Mouse (Mus musculus): Measurements from ENCODE around the gene Rtl10.
"Not testable (repeated sequence)": the region's sequence is repeated elsewhere in the genome, so short reads cannot be mapped to it uniquely, and the experiment has no call there.

Rtl10 gene

GRCm38 (mm10) chr16:18483839-18484238, 14.9 kb upstream of the Rtl10 start:
- no peak for DNase-seq (ENCODE audit: low read depth, low spot score)

DNA sequence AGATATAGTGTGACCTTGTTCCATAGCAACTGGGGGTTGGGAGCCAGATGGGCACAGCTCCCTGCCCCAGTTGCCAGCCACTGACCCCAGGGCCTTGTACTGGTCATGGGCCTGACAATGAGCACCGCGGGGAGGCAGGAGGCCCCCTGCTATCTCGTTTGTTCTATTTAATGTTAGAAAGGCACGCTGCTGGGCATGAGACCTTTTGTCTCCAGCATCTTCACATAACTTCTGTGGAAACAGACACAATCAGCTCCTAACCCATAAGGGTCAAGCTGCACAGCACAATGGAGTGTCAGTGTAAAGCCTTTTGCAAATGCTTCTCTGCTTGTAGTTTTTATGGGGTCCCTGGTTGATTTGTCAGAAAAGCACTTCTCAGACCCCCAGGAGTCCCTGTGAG, 14.3 kb upstream of the Rtl10 start:
- DNase-seq (ENCODE audit: low read depth, low spot score): no peak

- peak; percentile 57 for DNase-seq (ENCODE audit: low read depth, low spot score)
Observed at GRCm38 (mm10) chr16:18484794-18485435, 13.8 kb upstream of the Rtl10 start.

DNA sequence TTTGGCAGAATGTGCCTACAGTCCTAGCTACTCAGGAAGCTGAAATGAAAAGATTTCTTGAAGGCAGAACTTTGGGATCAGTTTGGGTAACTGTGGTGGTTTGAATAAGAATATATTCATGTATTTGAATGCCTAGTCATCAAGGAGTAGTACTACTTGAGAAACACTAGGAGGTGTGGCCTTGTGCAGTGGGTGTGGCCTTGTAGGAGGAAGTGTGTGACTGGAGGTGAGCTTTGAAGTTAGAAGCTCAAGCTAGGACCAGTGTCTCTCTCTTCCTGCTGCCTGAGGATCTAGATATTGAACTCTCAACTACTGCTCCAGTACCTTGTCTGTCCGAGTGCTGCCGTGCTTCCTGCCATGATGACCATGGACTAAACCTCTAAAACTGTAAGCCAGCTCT, 12.6 kb upstream of the Rtl10 start:
- no peak for DNase-seq (ENCODE audit: low read depth, low spot score)

DNA sequence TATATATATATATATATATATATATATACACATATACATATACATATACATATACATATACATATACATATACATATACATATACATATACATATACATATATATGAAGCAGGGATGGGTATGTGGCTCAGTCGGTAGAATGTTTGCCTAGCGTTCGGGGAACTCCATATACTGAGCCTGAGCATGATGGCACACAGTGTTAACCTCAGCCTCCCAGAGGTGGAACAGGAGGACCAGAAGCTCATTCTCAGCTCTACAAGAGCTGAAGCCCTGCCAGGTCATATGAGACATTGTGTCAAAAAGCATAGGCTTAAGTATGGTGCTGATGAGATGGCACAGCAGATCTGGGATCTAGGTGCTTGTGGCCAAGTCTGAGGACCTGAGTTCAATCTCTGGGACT, 8.4 kb upstream of the Rtl10 start:
- no peak for DNase-seq (ENCODE audit: low read depth, low spot score)

GRCm38 (mm10) chr16:18490894-18491293, 7.8 kb upstream of the Rtl10 start:
- DNase-seq (ENCODE audit: low read depth, low spot score): no peak

DNA sequence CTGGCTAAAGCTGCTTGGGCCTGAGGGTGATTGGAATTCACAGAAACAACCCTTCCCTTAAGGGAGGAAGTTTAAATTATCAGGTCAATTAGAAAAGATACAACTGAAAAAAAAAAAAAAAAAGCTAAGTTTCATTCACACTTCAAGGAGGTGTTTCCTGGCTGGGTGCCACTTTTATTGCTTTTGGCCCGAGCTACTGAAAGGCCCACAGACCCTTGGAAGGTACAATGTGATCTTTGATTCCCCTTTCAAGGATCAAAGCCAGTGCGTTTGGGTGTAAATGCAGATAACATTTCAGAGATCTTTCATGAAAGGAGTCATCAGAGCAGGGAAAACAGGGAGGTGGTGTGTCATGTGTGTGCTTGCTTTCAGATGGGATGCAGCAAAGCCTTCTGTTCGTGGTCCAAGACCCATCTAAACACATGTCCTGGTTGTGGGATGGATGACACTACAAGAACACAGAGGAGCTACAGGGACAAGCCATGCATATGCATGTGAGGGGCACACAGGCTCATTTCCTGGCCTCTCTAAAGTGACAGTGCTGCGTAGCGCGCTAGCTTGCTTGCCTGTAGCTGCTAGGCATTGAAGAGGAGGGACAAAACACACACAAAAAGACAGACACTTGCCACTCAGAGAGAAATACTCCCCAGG, 711 bp upstream of the Rtl10 start:
- no peak for DNase-seq (ENCODE audit: low read depth, low spot score)

DNA sequence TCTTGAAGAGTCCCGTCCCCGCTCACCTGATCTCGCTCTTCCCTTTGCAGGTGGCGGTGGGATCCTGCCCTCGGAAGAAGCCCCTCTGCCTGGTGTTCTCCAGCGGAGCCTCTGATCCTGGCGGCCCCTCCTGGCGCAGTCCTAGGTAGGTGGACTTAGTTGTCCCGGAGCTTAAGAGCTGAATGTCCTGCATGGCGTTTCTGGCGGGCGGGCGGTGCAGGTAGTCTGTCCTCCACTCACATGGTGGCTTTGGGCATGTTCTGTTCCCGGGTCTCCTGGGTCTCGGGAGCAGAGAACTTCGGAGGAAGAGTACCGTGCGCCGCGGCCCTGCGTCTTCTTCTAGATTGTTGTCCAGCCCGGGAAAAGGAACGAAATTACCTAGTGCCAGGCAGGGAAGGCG, 295 bp downstream of the Rtl10 start:
- DNase-seq (ENCODE audit: low read depth, low spot score): no peak

- DNase-seq (ENCODE audit: low read depth, low spot score): no peak
Observed at GRCm38 (mm10) chr16:18501531-18501930, 2.8 kb downstream of the Rtl10 start.

DNA sequence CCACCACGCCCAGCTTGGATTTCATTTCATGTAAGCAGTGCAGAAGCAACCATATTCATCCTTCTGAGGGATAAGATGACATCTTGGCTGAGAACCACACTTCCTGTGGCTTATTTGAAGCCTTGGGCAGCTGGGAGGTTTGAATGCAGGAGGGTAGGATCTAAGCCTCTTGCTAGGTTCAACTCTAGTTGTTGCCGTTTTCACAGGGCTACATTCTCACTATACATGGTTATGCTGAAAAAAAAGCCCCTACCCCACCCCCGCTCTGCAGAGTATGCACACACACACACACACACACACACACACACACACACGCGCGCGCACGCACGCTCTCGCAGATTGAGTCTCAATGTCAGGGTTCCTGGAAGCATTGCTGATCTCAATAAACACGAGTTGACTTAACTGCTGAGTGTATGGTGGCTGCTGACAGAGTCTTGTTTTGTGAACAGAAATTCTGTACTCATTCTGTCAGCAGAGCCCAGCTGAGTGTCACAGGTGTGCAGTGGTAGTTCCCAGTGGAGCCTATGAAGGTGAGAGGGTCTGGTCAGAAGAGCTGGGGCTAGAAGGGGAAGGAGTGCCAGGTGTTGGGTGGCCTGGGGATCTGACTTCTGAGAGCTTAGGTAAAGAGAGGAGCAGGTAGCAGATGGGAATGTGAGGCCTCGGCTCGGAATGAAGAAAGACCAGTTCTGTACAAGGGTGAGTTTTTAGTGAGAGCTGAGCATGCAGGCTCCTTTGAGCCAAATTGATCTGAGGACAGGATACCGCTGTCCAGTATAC, 5.1 kb downstream of the Rtl10 start:
- no peak for DNase-seq (ENCODE audit: low read depth, low spot score)

DNA sequence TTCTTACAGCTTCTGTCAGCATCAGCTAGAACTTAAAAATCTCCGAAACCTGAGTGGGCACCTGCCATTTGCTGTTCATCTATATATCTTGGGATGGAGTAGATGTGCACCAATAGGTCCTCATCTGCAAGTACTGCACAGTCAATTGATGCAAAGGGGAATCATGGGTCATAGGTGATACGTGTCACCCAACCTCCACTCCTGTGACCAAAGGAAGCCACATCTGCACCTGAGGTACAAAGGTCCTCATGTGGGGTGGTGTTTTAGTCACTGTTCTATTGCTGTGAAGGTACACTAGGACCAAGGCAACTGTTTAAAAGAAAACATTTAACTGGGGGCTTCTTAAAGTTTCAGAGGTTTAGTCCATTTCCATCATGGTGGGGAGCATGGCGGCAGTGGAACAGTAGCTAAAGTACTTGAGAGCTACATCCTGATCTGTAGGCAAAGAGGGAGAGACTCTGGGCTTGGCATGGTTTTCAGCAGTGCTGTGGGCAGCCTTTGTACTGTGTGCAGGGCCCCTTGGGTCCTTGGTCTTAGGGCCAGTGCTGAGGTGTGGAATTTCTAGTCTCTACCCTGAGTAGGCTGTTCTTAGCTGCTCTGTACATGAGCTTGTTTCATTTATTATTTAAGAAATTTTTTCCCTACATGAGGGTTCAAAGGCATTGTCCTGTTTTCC, 8.0 kb downstream of the Rtl10 start:
- DNase-seq (ENCODE audit: low read depth, low spot score): no peak

DNA sequence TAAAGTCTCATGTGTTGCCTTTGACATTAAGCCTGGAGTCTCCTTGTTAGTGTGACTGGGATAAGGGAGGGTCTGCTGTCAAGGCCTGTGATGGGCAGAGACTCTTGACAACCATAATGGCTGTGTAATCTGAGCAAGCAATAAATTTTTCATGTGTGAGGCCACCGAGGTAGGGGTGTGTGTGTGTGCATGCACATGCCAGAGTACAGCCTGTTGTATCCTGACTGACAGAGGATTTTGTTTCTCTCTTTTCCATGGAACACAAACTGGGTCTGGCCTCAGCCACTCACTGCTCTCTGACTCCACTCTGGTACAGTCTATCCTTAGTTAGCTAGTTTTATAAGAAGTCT, 8.5 kb downstream of the Rtl10 start:
- DNase-seq (ENCODE audit: low read depth, low spot score): no peak

GRCm38 (mm10) chr16:18511741-18512140, 13.0 kb downstream of the Rtl10 start:
- no peak for DNase-seq (ENCODE audit: low read depth, low spot score)

DNA sequence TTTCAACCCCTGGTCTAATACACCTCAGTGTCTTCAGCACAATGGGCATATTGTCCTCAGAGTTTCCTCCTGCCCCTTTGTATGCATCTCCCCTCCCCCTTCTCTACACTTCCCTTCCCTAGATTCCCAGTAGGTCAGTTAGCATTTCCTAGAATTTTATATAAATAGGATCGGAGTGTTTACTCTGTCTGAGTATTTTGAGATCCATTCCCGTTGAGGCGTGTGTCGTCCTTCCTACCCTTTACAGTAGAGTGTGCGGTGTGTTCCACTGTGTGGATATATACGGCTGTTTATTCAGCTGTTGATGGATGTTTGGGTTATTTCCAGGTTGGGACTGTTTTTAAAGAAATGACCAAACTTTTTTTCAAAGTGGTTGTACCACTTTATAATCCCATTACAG, 14.8 kb downstream of the Rtl10 start:
- no peak for DNase-seq (ENCODE audit: low read depth, low spot score)

GRCm38 (mm10) chr16:18518091-18518490, 19.4 kb downstream of the Rtl10 start:
- DNase-seq (ENCODE audit: low read depth, low spot score): peak; percentile 78

DNA sequence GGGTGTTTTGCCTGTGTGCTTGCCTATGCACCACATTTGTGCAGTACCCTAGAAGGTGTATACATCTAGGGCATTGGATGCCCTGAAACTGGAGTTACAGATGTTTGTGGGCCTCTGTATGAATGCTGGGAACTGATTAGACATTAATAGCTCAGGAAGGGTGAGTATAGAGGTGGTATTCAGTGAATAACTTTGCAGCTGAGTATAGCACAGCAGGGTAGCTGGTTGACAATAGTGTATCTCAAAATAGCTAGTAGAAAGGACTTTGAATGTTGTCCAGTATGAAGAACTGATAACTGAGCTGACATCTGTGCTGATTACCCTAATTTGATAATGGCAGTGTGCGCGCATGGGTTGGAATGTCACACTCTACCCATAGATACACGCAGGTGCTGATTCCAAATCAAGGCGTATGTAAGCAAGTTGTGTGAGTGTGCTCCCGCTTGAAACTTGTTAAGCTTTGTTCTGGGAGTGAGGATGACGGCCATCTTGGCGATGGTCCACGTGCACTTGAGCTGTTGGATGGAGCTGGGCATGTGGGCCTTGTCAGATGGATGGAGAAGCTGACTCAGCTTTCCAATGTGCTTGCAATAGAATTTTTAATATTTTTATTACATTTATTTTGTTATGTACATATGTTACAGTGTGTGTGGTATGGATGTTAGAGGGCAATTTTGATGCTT, 25.0 kb downstream of the Rtl10 start:
- DNase-seq (ENCODE audit: low read depth, low spot score): peak; percentile 3

GRCm38 (mm10) chr16:18528656-18529055, 30.0 kb downstream of the Rtl10 start:
- no peak for DNase-seq (ENCODE audit: low read depth, low spot score)

- DNase-seq (ENCODE audit: low read depth, low spot score): not testable (repeated sequence)
Observed at GRCm38 (mm10) chr16:18533061-18533460, 34.4 kb downstream of the Rtl10 start.

- no peak for DNase-seq (ENCODE audit: low read depth, low spot score)
Observed at GRCm38 (mm10) chr16:18537407-18537990, 38.8 kb downstream of the Rtl10 start.

DNA sequence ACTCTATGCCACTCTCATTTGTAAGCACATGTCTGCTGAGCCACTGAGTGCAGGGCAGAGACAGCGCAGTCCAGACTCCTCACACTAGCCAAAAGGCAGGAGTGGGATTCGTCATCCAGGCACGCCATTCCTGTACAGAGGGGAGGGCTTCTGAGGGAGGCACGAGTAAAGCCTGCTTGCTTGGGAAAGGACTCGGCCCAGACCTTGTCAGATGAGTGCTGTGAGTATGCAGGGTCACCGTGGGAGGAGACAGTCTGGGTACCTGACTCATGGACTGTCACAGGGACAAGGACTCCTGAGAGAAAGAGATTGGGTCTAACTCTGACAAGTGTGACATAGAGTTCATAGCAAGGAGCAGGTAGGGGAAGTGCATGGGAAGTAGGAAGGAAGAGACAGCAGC, 40.6 kb downstream of the Rtl10 start:
- no peak for DNase-seq (ENCODE audit: low read depth, low spot score)

DNA sequence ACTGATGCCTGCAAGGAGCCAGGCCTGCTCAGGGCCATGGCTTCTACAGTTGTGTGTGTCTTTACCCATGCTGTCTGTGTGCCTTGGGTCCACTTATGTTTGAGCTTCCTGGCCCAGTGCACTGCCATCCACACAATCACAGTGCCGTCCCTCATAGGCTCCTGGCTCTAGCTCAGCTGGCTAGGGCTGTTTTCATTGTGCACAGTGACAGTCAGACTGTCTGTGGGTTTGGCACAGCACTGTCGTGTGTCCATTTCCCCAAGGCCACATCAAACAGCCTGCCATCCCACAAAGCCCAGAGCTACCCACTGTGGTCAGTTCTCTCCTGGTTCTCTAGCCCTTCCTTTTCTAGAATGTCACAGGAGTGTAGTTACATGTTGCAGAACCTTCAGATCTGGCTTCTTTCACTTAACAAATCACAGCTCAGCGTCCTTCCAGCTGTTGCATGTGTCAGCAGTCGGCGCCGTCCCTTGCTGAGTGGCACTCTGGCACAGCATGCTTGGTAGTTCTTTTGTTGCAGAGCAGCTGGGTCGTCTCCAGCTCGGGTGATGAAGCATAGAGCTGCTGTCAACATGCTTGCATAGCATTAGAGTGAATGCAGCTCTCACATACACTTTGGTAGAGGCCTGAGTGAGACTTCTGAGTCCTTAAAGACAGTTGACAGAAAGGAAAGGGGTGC, 44.6 kb downstream of the Rtl10 start:
- DNase-seq (ENCODE audit: low read depth, low spot score): peak; percentile 64

All from brain, adult 2 months (tissue).